Mouse (Mus musculus): ENCODE measurements at regions not wholly inside any gene's neighbourhood (a gene's known extent, or its start where the extent isn't known, plus 50 kb on each side); places are given as distances from the start of the nearest gene placed in this dataset.

DNA sequence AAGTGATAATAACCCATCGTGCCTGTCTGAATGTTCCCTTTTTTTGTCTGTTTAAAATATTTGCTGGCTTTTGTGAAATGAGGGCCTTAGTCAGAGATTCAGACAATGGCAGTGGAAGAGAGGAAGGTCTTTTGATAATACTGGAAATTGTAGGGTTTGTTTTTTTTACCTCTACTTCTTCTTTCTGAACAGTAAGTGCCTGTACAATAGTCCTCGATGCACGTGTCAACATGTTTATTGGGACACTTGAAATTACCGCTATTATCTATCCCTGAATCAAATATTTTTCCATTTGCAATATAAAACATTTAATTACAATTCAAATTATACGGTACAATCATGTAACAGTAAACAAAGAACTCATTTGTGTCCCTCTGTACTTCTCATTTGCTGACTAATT, 733.5 kb downstream of the Fam19a2 start:
- no peak for DNase-seq

DNA sequence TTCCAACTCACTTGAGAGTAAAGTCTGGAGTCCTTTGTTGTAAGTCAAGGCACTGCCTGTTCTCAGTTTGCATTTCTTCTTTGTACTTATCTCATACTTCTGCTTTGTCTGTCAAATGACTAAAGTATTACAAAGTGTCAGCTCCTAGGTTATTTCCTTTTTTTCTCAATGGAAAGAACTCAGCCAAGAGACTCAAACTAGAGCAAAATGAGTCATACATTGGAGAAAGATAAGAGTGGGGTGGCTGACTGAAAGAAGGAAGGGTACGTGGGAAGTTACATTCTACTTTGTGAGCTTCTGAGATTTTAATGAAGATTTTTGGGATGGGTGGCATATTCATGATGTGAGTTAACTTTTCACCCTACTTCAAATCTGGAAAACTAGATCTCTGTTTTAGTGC, 735.2 kb downstream of the Fam19a2 start:
- DNase-seq: no peak

DNA sequence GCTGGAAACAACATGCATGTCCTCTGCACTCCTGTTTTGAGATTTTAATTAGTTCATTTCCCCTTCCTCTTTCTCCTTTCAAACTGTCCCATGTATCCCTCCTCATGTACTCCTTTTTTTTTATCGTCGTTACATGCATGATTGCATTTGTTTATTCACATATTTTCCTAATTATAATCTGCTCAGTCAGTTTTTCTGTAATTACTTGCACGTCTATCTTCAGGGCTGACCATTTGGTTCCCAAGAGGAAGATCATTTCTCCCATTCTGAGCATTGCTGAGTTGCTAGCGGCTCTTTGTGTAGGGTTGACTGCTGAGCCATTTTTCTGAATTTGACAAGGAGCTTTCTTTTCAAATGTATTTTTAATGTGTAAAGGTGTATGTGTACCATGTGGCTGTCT, 781.2 kb downstream of the Fam19a2 start:
- no peak for DNase-seq

DNA sequence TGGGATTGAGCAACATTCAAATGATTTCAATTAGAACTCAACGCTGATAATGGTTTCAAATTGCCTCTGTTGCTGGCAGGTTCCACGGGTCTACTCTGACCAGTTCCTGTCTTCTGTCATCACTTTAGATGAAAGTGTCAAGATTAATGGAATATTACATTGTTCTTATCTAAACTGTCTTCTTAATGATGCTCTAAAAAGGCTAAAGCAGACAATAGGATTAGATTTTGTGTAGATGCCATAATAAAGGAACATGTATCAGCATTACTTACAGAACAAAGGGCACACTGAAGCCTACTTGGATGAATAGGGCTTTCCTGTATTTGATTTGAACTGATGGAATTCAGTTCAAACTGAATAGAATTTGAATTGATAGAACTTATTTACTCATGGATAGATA, 782.0 kb downstream of the Fam19a2 start:
- DNase-seq: no peak

DNA sequence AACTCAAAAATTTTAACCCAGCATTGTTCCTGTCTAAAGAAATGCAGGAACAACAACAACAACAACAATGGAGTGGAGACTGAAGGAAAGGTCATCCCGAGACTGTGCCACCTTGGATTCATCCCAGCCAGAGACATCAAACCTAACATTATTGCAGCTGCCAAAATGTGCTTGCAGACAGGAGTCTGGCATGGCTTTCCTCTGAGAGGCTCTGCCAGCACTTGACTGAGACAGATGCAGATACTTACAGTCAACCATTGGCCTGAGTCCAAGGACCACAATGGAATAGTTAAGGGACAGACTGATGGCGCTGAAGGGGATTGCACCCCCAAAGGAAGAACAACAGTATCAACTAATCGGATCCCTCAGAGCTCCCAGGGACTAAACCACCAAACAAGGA, 819.0 kb downstream of the Fam19a2 start:
- no peak for DNase-seq

DNA sequence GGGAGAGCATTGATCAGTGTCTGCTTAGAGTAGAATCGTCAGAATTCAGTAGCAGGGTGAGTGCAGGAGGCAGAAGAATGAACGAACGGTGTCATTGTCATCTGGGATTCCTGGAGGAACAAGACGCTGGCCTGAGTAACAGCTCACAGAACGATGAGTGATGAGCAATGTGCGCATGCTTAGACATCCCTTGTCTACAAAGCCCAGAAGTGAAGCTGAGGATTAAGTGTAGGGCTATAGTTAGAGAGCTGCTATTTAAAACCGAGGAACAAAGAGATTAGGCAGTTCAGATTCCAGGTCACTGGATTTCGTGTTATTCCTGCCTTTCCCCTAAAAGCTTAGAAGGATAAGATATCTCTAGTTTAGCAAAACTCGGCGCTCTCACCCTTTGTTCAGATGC, 826.8 kb downstream of the Fam19a2 start:
- DNase-seq: no peak

DNA sequence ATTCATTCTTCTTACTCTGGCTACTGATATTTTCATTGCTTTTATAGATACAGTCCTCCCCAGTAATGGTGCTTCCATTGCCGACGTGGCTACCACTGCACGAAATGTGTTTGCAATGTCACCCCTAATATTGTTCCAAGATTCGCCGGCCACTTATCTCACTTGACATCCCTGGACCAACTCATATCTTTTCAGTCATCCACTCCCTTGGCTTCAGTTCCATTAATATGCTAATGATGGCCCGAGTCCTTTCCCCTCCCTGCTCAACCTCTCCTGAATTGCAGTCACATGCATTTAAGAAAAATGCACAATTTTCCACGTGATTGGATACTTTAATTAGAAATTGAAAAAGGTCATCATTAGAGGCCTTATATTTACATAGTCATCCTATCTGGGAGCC, 827.6 kb downstream of the Fam19a2 start:
- DNase-seq: no peak

DNA sequence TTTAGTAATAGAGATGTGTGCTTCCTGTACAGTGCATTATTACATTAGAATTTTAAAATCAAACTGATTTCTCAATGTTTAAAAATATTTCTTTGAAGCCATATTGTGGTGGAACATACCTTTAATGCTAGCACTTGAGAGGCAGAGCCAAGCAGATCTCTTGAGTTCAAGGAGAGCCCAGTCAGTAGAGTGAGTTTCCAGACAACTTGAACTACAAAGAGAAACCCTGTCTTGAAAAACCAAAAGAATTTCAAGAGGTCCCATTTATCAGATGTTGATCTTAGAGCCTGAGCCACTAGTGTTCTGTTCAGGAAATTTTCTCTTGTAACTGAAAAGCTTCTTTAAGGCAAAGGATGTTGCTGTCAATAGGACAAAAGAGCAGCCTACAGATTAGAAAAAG, 855.8 kb downstream of the Fam19a2 start:
- DNase-seq: no peak

DNA sequence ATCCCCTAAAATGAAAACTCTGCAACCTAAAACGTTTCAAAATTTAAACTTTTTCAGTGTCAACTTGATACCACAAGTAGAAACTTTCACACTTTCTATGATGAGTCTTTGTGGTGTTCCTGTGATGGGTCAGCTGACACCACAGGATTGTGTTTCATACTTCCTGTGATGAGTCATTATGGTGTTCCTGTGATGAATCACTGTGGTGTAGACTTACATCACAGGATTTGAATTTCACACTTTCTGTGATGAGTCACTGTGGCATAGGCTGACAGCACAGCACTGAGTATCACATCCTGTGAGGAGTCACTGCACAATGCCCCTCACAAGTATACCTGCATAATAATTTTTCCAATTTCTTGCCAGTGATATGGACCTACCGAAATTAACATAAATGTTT, 874.7 kb downstream of the Fam19a2 start:
- no peak for DNase-seq

DNA sequence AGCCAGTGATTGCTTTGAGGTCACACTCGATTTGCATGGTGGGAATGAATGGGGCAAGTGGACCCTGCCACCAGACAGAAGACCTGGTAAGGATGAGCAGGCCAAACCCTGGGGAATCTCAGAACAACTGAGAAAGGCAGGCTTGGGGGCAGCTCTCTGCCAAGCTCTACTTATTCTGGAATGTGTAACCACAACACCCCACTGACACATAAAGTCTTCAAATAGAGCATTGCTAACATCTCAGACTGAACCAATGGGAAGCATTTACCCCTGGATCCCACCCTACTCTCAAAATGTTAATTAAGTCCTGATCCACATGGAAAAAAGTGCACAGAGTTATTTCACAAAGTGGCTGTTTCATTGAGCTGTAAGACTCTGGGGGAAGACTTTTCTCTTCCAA, 878.5 kb downstream of the Fam19a2 start:
- no peak for DNase-seq

DNA sequence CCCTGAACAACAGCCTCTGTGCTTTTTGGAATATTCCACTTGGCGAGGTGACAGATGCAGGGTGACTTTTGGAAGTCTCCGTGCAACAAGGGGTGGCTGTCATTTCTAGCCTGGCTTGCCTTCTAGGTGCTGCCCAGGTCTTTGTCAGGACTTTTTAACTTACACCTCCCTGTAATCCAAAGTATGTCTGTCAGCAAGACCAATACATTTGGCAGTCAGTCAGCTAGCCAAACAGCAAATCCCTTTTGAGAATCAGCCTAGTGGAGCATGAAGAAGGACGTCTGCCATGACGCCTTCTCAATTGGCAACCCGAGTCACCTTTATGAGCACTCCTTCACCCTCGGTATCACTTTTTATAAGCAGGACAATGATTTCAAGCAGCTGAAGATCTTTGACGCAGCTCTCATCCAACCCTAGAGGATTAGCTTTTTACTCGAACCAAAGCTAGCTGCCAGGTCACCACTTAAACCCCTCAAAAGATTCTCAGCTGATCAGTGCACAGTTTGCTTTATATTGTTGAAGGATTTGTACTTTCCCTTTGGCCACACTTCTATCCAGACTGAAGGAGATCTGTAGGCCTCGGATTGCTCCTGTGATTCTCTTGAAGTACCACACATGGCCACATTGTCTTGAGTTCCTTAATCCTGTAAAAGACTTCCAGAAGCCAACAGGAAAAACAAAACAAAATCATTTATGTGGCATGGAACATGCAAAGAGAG, 883.1 kb downstream of the Fam19a2 start:
- no peak for DNase-seq

DNA sequence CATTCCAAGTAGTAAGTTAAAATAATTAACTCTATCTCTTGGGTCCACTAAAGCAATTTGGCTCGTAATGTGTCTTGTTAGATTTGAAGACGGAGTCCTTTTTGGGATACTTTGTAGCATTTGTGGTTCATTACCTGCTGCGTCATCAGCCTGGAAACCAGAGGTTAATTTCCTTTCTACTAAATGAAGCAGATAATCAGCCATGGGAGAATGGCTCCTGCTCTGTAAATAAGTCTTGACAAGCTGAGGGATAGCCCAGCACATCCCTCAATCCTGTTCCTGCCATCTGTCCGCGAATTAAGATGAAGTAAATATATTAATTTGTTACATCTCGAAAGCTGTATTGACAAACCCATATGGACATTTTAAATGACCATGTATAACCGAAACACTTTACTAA, 899.6 kb downstream of the Fam19a2 start:
- no peak for DNase-seq

DNA sequence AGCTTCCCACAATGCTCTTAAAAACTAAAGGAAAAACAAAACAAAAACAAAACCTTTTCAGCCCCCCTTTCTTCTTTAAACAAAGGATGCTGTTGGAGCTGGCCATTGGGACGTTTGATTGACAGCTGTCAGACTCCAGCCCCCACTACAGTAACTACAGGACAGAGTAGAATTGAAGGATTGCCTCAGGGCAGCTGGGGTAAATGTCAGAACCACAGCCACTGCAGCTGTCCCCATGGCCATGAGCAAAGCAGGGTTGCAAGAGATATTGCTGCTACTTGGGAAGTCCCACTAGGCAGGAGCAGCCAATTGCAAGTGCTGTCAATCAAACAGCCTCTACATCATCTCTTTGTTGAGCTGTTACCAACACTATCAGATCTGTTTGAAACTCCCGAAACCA, 911.8 kb downstream of the Fam19a2 start:
- no peak for DNase-seq

DNA sequence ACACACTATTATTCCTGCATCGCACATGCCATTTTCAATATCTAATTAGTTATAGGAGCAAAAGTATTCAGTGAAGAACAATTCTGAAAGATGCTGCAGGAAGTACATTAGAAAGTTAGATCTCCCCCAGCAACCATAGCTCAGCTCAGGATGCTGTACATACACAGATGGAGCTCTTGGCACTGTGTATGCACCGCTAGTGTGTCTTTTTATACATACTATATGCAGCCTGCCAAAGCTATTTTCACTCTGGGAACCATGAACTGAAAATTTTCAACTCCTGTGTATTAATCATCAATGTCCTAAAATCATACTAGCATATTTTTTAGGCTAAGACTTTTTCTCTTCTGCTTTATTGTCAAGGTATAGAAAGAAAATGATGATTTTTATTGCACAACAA, 944.5 kb downstream of the Fam19a2 start:
- DNase-seq: no peak

DNA sequence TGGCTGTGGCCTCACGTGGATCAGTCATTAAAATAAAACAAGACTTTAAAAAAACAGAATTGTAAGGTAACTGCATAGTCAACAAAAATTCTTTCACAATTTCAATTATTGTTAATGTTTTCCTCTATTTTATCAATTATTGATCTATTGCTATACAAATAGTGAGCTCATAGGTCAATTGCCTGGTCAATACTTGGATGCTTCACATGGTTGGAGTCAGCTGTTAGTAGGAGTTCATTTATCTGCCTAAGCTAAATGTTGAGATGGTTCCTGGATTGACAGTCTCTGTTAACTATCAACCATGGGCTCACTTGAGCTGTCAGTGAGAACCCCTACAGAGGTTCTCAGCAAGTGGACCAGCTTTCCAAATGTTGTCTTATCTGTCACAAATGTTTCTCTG, 955.7 kb downstream of the Fam19a2 start:
- DNase-seq: no peak

DNA sequence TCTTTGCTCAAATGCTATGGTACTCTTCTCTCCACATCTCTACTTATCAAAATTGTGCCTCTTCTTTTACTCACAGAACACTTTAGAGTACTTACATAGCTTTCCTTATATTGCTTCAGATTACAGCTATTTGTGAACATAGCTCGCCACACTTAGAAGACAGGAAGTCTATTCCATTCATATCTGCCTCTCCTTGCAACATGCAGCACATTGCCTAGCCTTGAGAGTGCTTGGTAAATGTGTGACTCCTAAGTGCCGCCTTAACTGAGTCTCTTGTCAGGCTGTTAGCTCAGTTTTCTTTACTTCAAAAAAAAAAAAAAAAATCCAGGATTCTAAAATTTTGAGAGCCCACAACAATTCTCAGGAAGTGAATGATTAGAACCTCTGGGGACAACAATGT, 958.3 kb downstream of the Fam19a2 start:
- DNase-seq: no peak

DNA sequence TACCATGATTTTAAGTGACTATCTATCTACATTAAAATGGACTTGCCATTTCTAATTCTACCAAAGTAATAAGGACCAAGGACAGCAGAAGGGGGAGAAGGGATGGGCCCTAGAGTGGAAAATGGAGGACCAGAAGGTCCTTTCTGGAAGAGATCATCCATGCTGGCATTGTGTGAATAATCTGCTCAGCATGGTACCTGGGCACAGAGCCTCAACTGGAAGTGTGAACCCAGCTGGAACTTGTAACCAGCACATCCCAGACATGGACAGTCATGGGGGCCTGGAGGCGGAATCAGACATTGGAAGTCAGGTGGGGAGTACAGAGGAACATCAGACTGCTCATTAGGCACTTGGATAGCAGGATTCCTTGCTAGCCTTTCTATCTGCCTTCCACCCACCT, 963.3 kb downstream of the Fam19a2 start:
- DNase-seq: no peak

DNA sequence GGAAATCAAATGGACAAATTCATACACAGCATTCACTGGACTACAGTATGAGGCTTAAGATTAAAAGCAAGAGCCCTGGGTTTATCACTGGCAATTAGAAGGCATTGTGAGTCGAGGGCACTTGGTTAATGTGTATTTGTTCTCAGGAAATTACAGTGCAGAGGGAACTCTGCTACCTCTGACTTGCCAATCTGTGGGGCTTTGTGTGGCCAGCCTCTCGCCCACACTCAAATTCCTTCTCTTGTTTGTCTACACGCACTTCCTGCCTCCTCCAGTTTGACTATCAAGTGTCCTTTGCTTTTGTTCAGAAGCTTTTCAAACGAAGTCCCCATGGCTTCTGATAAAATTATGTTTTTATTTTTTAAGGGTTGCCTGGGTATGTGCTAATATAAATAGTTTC, 985.6 kb downstream of the Fam19a2 start:
- DNase-seq: no peak

DNA sequence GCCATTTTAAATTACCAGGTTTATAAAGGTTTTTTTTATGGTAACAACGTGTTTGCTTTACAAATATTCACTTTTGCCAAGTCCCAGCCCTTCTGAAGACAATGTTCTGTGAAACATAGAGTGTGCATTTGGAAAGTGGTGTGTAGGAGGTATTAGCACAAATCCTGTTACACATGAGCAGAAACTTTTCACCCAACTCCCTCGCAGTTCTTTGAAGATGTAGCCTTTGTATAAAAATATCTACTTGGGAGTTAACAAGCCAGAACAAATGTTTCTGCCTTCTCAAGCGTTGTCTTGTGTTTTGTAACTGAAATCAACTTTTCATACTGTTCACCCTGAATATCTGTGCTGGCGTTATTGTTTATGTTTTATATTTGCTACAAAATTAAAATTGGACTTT, 986.2 kb downstream of the Fam19a2 start:
- no peak for DNase-seq

DNA sequence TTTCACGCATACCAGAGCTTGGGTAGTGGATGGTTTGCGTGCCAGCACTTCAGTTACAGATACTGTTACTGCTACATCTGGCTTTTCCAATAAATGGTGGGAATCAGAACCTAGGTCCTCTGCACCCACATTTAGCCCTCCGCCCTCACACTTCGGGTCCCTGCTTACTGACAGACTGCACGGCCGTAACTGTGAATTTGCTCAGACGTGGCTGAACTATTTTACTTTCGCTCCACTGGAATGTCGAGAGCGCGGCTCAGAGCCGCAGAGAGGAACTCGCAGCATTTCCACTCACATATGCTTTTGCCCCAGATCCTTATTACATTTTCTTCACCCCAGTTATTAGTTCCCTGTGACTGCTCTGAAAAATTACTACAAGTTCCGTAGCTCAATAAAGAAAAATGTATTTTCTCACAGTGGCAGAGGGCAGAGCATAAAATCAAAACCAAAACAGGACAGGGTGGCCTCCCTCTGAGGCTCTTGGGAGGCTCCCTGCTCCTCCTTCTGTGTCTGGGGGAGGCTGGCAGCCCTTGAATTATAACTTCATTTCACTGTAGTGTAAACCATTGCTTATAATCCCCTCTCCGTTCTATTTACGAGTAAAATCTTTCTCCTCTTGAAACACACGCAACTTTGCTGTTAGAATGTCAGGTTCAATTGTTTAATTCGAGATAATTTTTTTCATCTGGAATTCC, 1024.7 kb downstream of the Fam19a2 start:
- no peak for DNase-seq

DNA sequence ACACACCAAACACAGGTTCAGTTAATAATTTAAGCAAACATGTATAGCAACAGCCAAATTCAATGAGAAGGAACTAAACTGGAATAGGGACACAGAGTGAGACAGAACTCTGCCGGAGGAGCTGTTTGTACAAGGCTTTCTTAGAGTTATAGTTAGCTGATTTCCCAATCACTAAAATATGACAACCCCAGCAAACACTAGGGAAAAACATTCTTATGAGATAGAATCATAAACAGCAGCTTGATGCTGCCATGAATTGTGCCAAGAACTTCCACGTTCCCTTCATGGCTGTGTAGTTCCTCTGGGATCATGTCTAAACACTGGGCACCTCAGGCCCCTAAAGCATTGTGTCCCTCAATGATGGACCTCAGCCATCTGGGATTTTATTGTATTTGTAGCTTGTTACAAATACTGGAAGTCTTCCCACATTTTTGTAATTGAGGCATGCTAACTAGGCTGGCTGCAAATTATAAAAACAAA, 1033.4 kb downstream of the Fam19a2 start:
- no peak for DNase-seq

DNA sequence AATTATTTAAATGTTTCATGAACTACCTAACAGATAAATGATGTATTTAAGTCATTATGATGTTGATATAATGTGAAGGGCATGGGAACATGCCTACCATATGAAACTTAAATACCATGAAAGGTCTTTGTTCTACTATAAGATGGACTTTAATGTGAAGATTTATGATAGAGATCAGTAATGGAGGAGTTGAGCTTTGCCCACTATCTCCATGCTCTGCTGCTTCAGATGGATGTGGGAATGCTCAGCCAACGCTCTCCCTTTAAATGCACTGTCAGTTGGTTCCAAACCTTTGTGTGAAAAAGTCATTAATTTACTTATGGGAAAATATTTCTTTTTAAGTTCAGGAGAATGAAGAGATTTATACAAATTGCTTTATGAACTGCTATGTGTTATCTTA, 1040.9 kb downstream of the Fam19a2 start:
- no peak for DNase-seq

DNA sequence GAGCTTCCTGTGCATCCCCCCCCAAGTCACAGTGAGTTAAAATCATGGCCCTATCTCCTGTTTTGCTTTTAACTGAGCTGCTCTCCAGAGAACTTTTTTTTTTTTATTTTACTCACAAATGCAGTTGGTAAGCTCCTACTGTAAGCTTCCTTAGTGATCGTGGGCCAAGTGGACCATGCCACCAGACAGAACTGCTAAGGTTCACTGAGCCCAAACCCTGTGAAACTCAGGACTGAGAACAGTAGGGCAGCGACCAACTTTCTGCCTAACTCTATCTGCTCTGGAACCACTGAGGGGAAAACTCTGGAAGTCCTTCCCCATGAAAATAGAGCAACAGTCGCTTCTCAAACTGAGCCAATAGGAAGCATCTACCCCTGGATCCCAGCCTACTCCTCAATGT, 1041.8 kb downstream of the Fam19a2 start:
- no peak for DNase-seq

DNA sequence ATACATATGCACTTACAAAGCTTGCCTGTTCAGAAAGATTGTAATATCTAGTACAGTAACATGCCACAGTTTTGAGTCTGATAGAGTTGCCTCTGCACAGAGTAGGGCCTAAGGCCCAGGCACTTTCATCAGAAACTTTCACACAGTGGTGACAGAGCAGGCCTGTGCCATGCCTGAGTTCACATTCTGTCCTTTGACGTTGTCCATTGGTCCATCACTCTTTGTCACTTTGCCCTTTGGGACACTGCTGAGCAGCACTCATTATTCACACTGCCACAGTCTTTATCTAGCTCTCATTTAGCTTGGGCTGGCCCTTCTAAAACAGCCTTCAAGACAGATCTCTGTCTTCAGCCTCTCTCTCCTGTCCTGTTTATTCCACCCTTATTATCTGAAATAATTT, 1055.0 kb downstream of the Fam19a2 start:
- DNase-seq: no peak
